Mouse (Mus musculus): ENCODE results near the gene Fam227a. TPM values are rescaled to one million over a fixed set of nuclear protein-coding genes. Genes with fewer than 3 reads are reported as not detected.
A peak's percentile ranks its signal among the peaks of the same experiment; 100 is the strongest.

Fam227a gene
- polyA plus RNA-seq, 1 experiment from 2014 or later: 1.1 TPM

DNA sequence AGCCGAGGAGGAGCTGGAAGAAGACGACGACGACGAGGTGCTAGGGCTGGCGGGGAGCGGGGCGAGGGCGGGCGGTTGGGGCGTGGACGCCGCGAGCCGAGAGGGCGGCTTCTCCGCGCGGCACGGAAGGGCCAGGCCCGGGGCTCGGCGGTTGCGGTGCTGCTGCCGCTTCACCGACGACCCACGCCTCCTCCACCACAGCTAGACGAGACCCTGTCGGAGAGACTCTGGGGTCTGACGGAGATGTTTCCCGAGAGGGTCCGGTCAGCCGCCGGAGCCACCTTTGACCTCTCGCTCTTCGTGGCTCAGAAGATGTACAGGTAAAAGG is 12.2 kb upstream of the Fam227a start:
- Histone ChIP-seq H3K27me3 (ENCODE audit: control insufficient read depth, insufficient read depth, low read length) (no peaks in the 10 kb centered on the region), H3K9me3 (replicated peaks; ENCODE audit: control insufficient read depth, low read length) (no peaks in the 10 kb centered on the region), H3K36me3 (ENCODE audit: control insufficient read depth, insufficient read depth, low read length) (peaks cover 7% of the 10 kb centered on the region; the same call in 1 of the 2 replicates), H3K4me1 (ENCODE audit: control insufficient read depth, insufficient read depth, low read length) (peaks cover 6% of the 10 kb centered on the region), H3K4me2 (ENCODE audit: low read depth, low read length) (peak overlapping the region; percentile 71), H3K27ac (ENCODE audit: low read length) (peak overlapping the region; percentile 62), H3K4me3 (replicated peaks; ENCODE audit: low read length) (peak overlapping the region; percentile 89), H3K9ac (ENCODE audit: low read length) (peak overlapping the region; percentile 90)
- under 1% methylated on average over 37 of the region's 37 CpGs for WGBS
- ATAC-seq (ENCODE audit: insufficient read depth, low FRiP score): peak; percentile 37

DNA sequence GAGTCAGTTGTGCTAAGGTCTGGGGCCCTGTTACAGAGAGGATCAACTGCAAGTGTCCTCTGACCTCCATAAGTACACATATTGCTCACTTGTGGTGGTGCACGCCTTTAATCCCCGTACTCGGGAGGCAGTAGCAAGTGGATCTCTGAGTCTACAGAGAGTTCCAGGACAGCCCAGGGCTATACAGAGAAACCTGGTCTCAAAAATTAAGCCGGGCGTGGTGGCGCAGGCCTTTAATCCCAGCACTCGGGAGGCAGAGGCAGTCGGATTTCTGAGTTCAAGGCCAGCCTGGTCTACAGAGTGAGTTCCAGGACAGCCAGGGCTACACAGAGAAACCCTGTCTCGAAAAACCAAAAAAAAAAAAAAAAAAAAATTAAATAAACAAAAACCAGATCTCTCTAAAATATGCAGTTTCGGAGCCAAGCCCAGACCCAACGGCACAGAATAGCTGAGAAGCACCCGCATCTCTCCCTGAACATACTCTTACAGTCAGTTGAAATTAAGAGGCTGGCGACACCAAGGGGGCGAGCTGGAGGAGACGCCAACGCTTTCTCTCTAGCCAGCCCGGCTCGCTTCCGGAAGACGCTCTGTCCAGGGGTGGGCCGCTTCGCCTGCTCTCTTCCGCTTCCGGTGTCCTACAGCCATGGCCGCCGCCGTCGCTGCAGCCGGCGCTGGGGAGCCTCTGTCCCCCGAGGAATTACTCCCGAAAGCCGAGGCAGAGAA is 11.7 kb upstream of the Fam227a start, which contains the start of gene Tomm22:
Tomm22 (plus strand) TSS at position 613 of the 723 bp plus-strand sequence.
- Histone ChIP-seq H3K9ac (ENCODE audit: low read length) (peak within 1 kb of the TSS; percentile 90), H3K36me3 (ENCODE audit: control insufficient read depth, insufficient read depth, low read length) (peaks cover 5% of the 10 kb centered on the region; the same call in 1 of the 2 replicates), H3K27ac (ENCODE audit: low read length) (peak within 1 kb of the TSS; percentile 62), H3K4me1 (ENCODE audit: control insufficient read depth, insufficient read depth, low read length) (peaks cover 6% of the 10 kb centered on the region), H3K4me2 (ENCODE audit: low read depth, low read length) (peak within 1 kb of the TSS; percentile 71), H3K27me3 (ENCODE audit: control insufficient read depth, insufficient read depth, low read length) (no peaks in the 10 kb centered on the region), H3K9me3 (replicated peaks; ENCODE audit: control insufficient read depth, low read length) (no peaks in the 10 kb centered on the region), H3K4me3 (replicated peaks; ENCODE audit: low read length) (peak within 1 kb of the TSS; percentile 89)
- 16% methylated on average over 32 of the region's 33 CpGs for WGBS
- peak; percentile 95 for ATAC-seq (ENCODE audit: insufficient read depth, low FRiP score)

DNA sequence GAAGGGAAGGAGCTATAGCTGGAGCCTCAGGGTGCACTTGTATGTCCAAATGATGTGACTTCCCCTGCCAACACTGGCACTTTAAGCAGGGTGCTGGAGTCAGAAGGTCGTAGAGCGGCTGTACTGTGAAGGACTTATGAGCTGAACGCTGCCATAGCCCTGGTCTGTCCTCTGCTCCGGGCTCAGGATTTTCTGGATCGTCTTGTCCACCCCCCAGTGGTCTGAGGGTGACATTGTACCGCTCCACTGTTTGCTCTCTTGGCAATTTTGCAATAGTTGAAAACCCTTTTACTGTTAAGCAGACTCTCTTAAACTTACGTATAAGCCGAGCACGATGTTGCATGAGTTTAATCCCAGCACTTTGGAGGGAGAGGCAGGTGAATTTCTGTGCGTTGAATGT is 10.4 kb upstream of the Fam227a start:
- WGBS: 59% methylated on average over 10 of the region's 10 CpGs
- Histone ChIP-seq H3K36me3 (ENCODE audit: control insufficient read depth, insufficient read depth, low read length) (no peaks in the 10 kb centered on the region; the same call in 1 of the 2 replicates), H3K4me1 (ENCODE audit: control insufficient read depth, insufficient read depth, low read length) (peaks cover 6% of the 10 kb centered on the region), H3K9ac (ENCODE audit: low read length) (no peak overlapping the region), H3K4me3 (replicated peaks; ENCODE audit: low read length) (no peak overlapping the region), H3K27ac (ENCODE audit: low read length) (no peak overlapping the region), H3K9me3 (replicated peaks; ENCODE audit: control insufficient read depth, low read length) (no peaks in the 10 kb centered on the region), H3K27me3 (ENCODE audit: control insufficient read depth, insufficient read depth, low read length) (no peaks in the 10 kb centered on the region), H3K4me2 (ENCODE audit: low read depth, low read length) (no peak overlapping the region)
- ATAC-seq (ENCODE audit: insufficient read depth, low FRiP score): no peak

DNA sequence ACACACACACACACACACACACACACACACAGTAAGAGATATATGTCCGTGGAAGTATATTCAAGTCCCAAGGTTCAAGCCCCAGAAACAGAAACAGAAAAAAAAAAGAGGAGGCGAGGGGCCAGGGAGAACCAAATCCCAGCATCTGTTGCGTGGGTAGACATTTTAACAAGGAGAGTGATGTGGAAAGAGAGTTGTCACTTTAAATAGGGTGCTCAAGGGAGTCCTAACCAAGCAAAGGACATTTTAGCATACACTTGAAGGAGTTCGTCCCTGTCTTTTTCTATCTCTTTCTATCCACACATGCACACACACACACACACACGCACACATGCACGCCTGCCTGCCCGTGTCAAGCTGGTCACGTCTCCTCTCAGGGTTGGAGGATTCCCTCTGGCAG is 5.9 kb upstream of the Fam227a start:
- no peaks in the 10 kb centered on the region for H3K27me3 ChIP-seq (ENCODE audit: control insufficient read depth, insufficient read depth, low read length)
- WGBS: 92% methylated on average over 8 of the region's 8 CpGs

DNA sequence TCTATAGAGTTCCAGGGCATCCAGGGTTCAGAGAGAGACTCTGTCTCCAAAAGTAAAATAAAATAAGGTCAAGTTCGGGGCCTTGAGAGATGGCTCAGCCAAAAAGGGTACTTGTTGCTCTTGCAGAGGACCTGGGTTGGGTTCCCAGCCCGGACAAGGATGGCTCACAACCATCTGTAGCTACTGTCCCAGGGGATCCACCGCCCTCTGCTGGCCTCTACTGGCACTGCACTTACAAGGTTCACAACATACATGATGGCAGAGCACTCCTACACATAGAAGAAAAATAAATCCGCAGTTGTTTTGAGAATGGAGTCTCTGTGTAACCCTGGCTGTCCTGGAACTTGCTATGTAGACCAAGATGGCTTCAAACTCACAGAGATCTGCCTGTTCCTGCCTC is 3.1 kb upstream of the Fam227a start:
- H3K36me3 ChIP-seq (ENCODE audit: control insufficient read depth, insufficient read depth, low read length): no peaks in the 10 kb centered on the region
- no peak overlapping the region for H3K9ac ChIP-seq (ENCODE audit: low read length)
- no peak overlapping the region for H3K4me3 ChIP-seq (replicated peaks; ENCODE audit: low read length)
- 69% methylated on average over 4 of the region's 4 CpGs for WGBS
- no peak overlapping the region for H3K27ac ChIP-seq (ENCODE audit: low read length)
- H3K27me3 ChIP-seq (ENCODE audit: control insufficient read depth, insufficient read depth, low read length): no peaks in the 10 kb centered on the region
- H3K9me3 ChIP-seq (replicated peaks; ENCODE audit: control insufficient read depth, low read length): peaks cover 3% of the 10 kb centered on the region; the same call in 1 of the 2 replicates
- H3K4me2 ChIP-seq (ENCODE audit: low read depth, low read length): no peak overlapping the region
- peaks cover 6% of the 10 kb centered on the region for H3K4me1 ChIP-seq (ENCODE audit: control insufficient read depth, insufficient read depth, low read length)
- ATAC-seq (ENCODE audit: insufficient read depth, low FRiP score): no peak

More for the DNA sequence above, 5.9 kb upstream of the Fam227a start:
- no peaks in the 10 kb centered on the region for H3K36me3 ChIP-seq (ENCODE audit: control insufficient read depth, insufficient read depth, low read length)
- peaks cover 3% of the 10 kb centered on the region for H3K4me1 ChIP-seq (ENCODE audit: control insufficient read depth, insufficient read depth, low read length)
- no peak overlapping the region for H3K27ac ChIP-seq (ENCODE audit: low read length)
- no peak overlapping the region for H3K4me3 ChIP-seq (replicated peaks; ENCODE audit: low read length)
- ATAC-seq (ENCODE audit: insufficient read depth, low FRiP score): no peak
- H3K4me2 ChIP-seq (ENCODE audit: low read depth, low read length): no peak overlapping the region
- no peak overlapping the region for H3K9ac ChIP-seq (ENCODE audit: low read length)
- peaks cover 3% of the 10 kb centered on the region; the same call in 1 of the 2 replicates for H3K9me3 ChIP-seq (replicated peaks; ENCODE audit: control insufficient read depth, low read length)

DNA sequence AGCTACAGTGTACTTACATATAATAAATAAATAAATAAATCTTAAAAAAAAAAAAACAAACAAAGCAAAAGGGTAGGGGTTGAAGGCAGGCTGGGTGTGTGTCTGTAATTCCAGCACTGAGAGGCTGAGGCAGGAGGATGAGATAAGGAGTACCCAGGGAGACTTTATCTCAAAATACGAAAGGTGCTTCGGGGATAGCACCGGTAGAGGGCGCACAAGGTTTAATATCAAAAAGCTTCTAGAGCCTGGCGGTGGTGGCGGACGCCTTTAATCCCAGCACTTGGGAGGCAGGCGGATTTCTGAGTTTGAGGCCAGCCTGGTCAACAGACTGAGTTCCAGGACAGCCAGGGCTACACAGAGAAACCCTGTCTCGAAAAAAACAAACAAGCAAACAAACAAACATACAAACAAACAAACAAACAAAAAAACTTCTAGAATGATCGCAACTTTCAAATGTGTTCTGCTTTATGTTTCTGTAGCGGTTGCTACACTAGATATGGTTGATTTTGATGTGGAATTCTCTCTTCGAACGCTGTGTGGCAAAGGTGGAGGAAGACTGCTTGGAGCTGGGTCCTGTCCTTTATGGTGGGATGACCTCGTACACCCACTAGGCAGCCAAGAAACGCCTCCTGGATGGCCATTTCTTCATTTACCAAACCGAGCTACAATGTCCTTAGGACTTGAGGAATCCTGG is 772 bp downstream of the Fam227a start:
- Histone ChIP-seq H3K4me3 (replicated peaks; ENCODE audit: low read length) (peak overlapping the region; percentile 78), H3K9ac (ENCODE audit: low read length) (peak overlapping the region; percentile 85), H3K36me3 (ENCODE audit: control insufficient read depth, insufficient read depth, low read length) (no peaks in the 10 kb centered on the region), H3K4me2 (ENCODE audit: low read depth, low read length) (peak overlapping the region; percentile 96), H3K9me3 (replicated peaks; ENCODE audit: control insufficient read depth, low read length) (peaks cover 3% of the 10 kb centered on the region; the same call in 1 of the 2 replicates), H3K27me3 (ENCODE audit: control insufficient read depth, insufficient read depth, low read length) (no peaks in the 10 kb centered on the region), H3K27ac (ENCODE audit: low read length) (peak overlapping the region; percentile 97), H3K4me1 (ENCODE audit: control insufficient read depth, insufficient read depth, low read length) (peaks cover 6% of the 10 kb centered on the region)
- no peak for ATAC-seq (ENCODE audit: insufficient read depth, low FRiP score)
- 4% methylated on average over 16 of the region's 16 CpGs for WGBS

DNA sequence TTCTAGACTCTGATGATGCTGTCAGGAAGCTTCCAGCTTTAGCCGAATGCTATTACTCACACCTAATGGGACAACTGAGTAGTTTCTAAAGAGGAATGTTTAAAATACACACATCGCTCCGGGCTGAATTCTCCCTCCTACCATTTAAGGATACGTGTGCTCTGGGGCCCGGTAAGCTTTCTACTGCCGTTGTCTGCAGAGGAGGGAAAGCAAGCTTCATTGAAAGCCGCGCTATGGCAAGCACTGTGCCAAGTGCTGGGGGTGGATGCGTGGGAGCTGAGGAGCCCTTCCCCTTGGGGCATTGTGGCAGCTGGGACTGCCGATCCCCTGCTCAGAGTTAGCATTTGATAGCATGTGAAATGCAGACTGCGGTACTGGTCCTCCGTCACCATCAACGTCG is 2.3 kb downstream of the Fam227a start:
- Histone ChIP-seq H3K27ac (ENCODE audit: low read length) (peak overlapping the region; percentile 82), H3K27me3 (ENCODE audit: control insufficient read depth, insufficient read depth, low read length) (no peaks in the 10 kb centered on the region), H3K4me2 (ENCODE audit: low read depth, low read length) (no peak overlapping the region), H3K9me3 (replicated peaks; ENCODE audit: control insufficient read depth, low read length) (peaks cover under 1% of the 10 kb centered on the region; the same call in 1 of the 2 replicates), H3K4me3 (replicated peaks; ENCODE audit: low read length) (no peak overlapping the region), H3K36me3 (ENCODE audit: control insufficient read depth, insufficient read depth, low read length) (no peaks in the 10 kb centered on the region), H3K4me1 (ENCODE audit: control insufficient read depth, insufficient read depth, low read length) (peaks cover 6% of the 10 kb centered on the region), H3K9ac (ENCODE audit: low read length) (no peak overlapping the region)
- WGBS: 73% methylated on average over 14 of the region's 14 CpGs
- ATAC-seq (ENCODE audit: insufficient read depth, low FRiP score): peak; percentile 22; the same call in 1 of the 2 replicates

DNA sequence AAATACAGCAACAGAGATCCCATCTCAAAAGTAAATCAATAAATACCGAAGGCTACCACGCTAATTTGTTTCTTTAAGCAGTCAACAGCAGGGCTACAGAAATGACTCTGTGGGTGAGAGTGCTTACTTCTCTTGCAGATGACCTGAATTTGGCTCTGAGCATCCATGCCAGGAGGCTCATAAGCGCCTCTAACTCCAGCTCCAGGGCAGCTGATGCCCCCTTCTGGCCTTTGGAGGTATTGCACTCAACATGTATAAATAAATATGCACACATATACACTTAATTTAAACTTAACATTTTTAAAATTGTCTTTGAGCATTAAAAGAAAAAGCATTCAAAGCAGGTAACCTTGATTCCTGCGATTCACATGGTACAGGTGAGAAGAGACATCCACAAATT is 7.3 kb downstream of the Fam227a start:
- Histone ChIP-seq H3K4me2 (ENCODE audit: low read depth, low read length) (no peak overlapping the region), H3K27me3 (ENCODE audit: control insufficient read depth, insufficient read depth, low read length) (no peaks in the 10 kb centered on the region), H3K27ac (ENCODE audit: low read length) (no peak overlapping the region), H3K4me3 (replicated peaks; ENCODE audit: low read length) (no peak overlapping the region), H3K36me3 (ENCODE audit: control insufficient read depth, insufficient read depth, low read length) (no peaks in the 10 kb centered on the region), H3K4me1 (ENCODE audit: control insufficient read depth, insufficient read depth, low read length) (no peaks in the 10 kb centered on the region), H3K9ac (ENCODE audit: low read length) (no peak overlapping the region), H3K9me3 (replicated peaks; ENCODE audit: control insufficient read depth, low read length) (no peaks in the 10 kb centered on the region)
- no peak for ATAC-seq (ENCODE audit: insufficient read depth, low FRiP score)
- 66% methylated on average over 4 of the region's 4 CpGs for WGBS

DNA sequence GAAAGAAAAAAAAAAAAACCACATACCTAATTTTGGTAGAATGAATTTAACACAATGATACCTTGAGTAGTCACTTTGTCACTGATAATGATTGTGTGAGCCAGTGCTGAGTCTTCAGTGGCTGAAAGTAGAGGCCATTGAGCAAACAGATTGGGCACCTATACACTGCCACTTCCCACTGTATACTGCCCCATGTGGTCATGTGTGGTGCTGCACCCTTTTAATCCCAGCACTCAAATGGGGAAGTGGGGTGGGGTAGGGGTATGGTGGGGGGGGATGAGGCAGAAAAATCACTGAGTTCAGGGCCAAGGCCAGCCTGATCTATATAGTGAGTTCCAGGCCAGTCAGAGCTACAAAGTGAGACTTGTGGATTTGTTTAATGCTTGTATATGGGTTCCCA is 8.2 kb downstream of the Fam227a start:
- no peak overlapping the region for H3K9ac ChIP-seq (ENCODE audit: low read length)
- no peak overlapping the region for H3K27ac ChIP-seq (ENCODE audit: low read length)
- H3K4me3 ChIP-seq (replicated peaks; ENCODE audit: low read length): no peak overlapping the region
- H3K4me2 ChIP-seq (ENCODE audit: low read depth, low read length): no peak overlapping the region
- H3K4me1 ChIP-seq (ENCODE audit: control insufficient read depth, insufficient read depth, low read length): no peaks in the 10 kb centered on the region
- no peaks in the 10 kb centered on the region for H3K27me3 ChIP-seq (ENCODE audit: control insufficient read depth, insufficient read depth, low read length)
- no peak for ATAC-seq (ENCODE audit: insufficient read depth, low FRiP score)
- H3K36me3 ChIP-seq (ENCODE audit: control insufficient read depth, insufficient read depth, low read length): no peaks in the 10 kb centered on the region
- H3K9me3 ChIP-seq (replicated peaks; ENCODE audit: control insufficient read depth, low read length): no peaks in the 10 kb centered on the region
